Mouse (Mus musculus) liver, embryonic 14.5 days (tissue): ENCODE results near the gene Drosha.

Experiments used
- CTCF ChIP-seq: IDR thresholded peaks from 2 replicates; pipeline ENCODE4 v1.5.1; 2016; ENCODE audit warnings: antibody characterized with exemption, low read depth, control low read depth
- EP300 ChIP-seq: IDR thresholded peaks from 2 replicates; pipeline ENCODE4 v1.6.1; 2016; ENCODE audit warnings: antibody characterized with exemption, low read depth

- TF ChIP-seq EP300 (no peak), CTCF (no peak)
Measured at GRCm38 (mm10) chr15:12862061-12862460, 37.4 kb downstream of the Drosha start.
